Mouse (Mus musculus) C2C12 (cell line): ENCODE measurements around the gene Adgrb2.

Experiments used
- CEBPB ChIP-seq: IDR thresholded peaks from one replicate; pipeline ENCODE4 v1.6.1; 2011; ENCODE audit warnings: low read depth, mild to moderate bottlenecking, control low read depth, moderate library complexity
- CTCF ChIP-seq: IDR thresholded peaks from one replicate; pipeline ENCODE4 v1.5.1; 2011; ENCODE audit not compliant: control insufficient read depth, insufficient read depth, insufficient read length
- MYOD1 ChIP-seq: IDR thresholded peaks from one replicate; pipeline ENCODE4 v1.6.1; 2011; ENCODE audit warnings: low read depth; ENCODE audit not compliant: control insufficient read depth, insufficient read length
- USF1 ChIP-seq: IDR thresholded peaks from one replicate; pipeline ENCODE4 v1.6.1; 2011; ENCODE audit warnings: low read depth, mild to moderate bottlenecking, control low read depth, moderate library complexity

GRCm38 (mm10) chr4:130006533-130006932, 21.9 kb downstream of the Adgrb2 start:
- TF ChIP-seq CTCF = no peak
- no peak for TF ChIP-seq CEBPB
- no peak for TF ChIP-seq USF1
- TF ChIP-seq MYOD1 = no peak
